Mouse (Mus musculus): ENCODE measurements around the gene Hpd. TPM values are rescaled to one million over a fixed set of nuclear protein-coding genes. Genes with fewer than 3 reads are reported as not detected.

Hpd gene
- total RNA-seq, 2 experiments from 2014 or later, result 0.21 to 0.69 TPM

Other genes starting within 250 kb of the Hpd start
- gene Kdm2b, start 192.9 kb downstream of the Hpd start, total RNA-seq (2021), result 10 to 100 TPM; 13.1 to 17.1 TPM
- gene Orai1, start 167.7 kb downstream of the Hpd start, total RNA-seq (2021), result 10 to 100 TPM; 31.9 to 33.4 TPM
- not detected for gene Morn3, start 135.7 kb downstream of the Hpd start, total RNA-seq (2021)
- 10 to 100 TPM; 16.8 to 19.6 TPM for gene Tmem120b, start 114.3 kb downstream of the Hpd start, total RNA-seq (2021)
- under 1 TPM; 0.09 to 0.24 TPM for gene Rhof, start 50.0 kb downstream of the Hpd start, total RNA-seq (2021)
- gene Setd1b, start 40.5 kb downstream of the Hpd start, total RNA-seq (2021), result 1 to 10 TPM; 9.0 to 9.8 TPM
- gene Psmd9, start 13.3 kb downstream of the Hpd start, total RNA-seq (2021), result 10 to 100 TPM; 12.0 to 15.0 TPM
- 1 to 10 TPM in 1 of 2 experiments, under 1 TPM in 1; 0.76 to 1.2 TPM for gene Wdr66, start 69.4 kb upstream of the Hpd start, total RNA-seq (2021)
- 10 to 100 TPM in 1 of 2 experiments, 1 to 10 TPM in 1; 9.4 to 10.5 TPM for gene Bcl7a, start 161.1 kb upstream of the Hpd start, total RNA-seq (2021)
- 10 to 100 TPM; 59.3 to 63.2 TPM for gene Mlxip, start 212.1 kb upstream of the Hpd start, total RNA-seq (2021)